ENCODE assay signal across 27 mouse cellular contexts in genomic region chr10:36092915-36093314, GRCm38 (mm10).
DNase-seq lines count a peak whose midpoint lies in the region; ATAC-seq and TF ChIP-seq lines count a peak whose summit lies in the region.
"Had no signal": no experiment of that assay in that cellular context is flagged by ENCODE, and none has a peak within 500 bp of the region (broad histone marks: within the 10 kb centered on the region; RNA-seq: fewer than 3 reads in every experiment).

No protein-coding gene starts in this region.

- peak; percentile 29 for DNase-seq in embryonic facial prominence, embryonic 14.5 days (ENCODE audit: low spot score)
- DNase-seq in embryonic facial prominence, embryonic 10.5 days (ENCODE audit: low spot score), result no peak
- DNase-seq in brain, embryonic 14.5 days (ENCODE audit: low read depth), result peak; percentile 58
- DNase-seq in hindbrain, postnatal 0 days (ENCODE audit: low spot score), result peak; percentile 38
- DNase-seq in urinary bladder, adult 2 months (ENCODE audit: low spot score), result no peak
- DNase-seq: adrenal gland, adult 8-10 months; cerebellum, adult 8-10 months; cerebellum, postnatal 25 days; gastrocnemius, postnatal 25 days; heart, adult 11 months; kidney, adult 9 months; kidney, postnatal 10 days; layer of hippocampus, adult 9-11 months; thymus, adult 2 months; thymus, postnatal 36 days had no signal

- no peak for TF ChIP-seq POLR2A in brain, embryonic 14.5 days (IDR thresholded peaks at IDR 0.05; ENCODE audit: borderline replicate concordance, extremely low read depth, insufficient read depth, insufficient read length, poor library complexity, severe bottlenecking)

- TF ChIP-seq CTCF in brain, embryonic 14.5 days (IDR thresholded peaks at IDR 0.05; ENCODE audit: borderline replicate concordance, extremely low read depth, insufficient read depth, insufficient read length), result no peak
- TF ChIP-seq CTCF in hindbrain, postnatal 0 days (IDR thresholded peaks at IDR 0.05; ENCODE audit: low read depth), result no peak

- H3K27ac ChIP-seq in embryonic facial prominence, embryonic 14.5 days (replicated peaks; ENCODE audit: low read depth, low read length), result no peak overlapping the region
- H3K27ac ChIP-seq in embryonic facial prominence, embryonic 10.5 days (replicated peaks), result no peak overlapping the region
- H3K27ac ChIP-seq in hindbrain, embryonic 12.5 days, result no peak overlapping the region
- H3K27ac ChIP-seq in hindbrain, embryonic 13.5 days, result no peak overlapping the region
- H3K27ac ChIP-seq in hindbrain, postnatal 0 days, result no peak overlapping the region
- H3K27ac ChIP-seq: embryonic facial prominence, embryonic 13.5 days; heart, embryonic 10.5 days; heart, embryonic 15.5 days; limb, embryonic 13.5 days; lung, embryonic 15.5 days; midbrain, embryonic 10.5 days had no signal

- no peak overlapping the region for H3K4me2 ChIP-seq in embryonic facial prominence, embryonic 14.5 days (ENCODE audit: low read depth, low read length)
- no peak overlapping the region for H3K4me2 ChIP-seq in hindbrain, embryonic 12.5 days (replicated peaks)
- no peak overlapping the region for H3K4me2 ChIP-seq in hindbrain, embryonic 13.5 days
- no peak overlapping the region for H3K4me2 ChIP-seq in hindbrain, postnatal 0 days (ENCODE audit: low read depth, low read length)
- H3K4me2 ChIP-seq: embryonic facial prominence, embryonic 13.5 days; heart, embryonic 15.5 days; limb, embryonic 13.5 days; liver, embryonic 11.5 days; lung, embryonic 15.5 days had no signal

- ATAC-seq in embryonic facial prominence, embryonic 14.5 days (ENCODE audit: low read depth), result peak; percentile 75
- ATAC-seq in hindbrain, embryonic 12.5 days (ENCODE audit: low FRiP score), result 0 out of 2 replicates have a peak, but pooled peaks have one; percentile 38
- ATAC-seq in hindbrain, embryonic 13.5 days (ENCODE audit: low FRiP score), result no peak
- peak; percentile 29; the same call in 1 of the 2 replicates for ATAC-seq in hindbrain, postnatal 0 days
- ATAC-seq: intestine, postnatal 0 days had no signal

- no peaks in the 10 kb centered on the region for H3K36me3 ChIP-seq in embryonic facial prominence, embryonic 14.5 days (ENCODE audit: control insufficient read depth, insufficient read depth, low read length)
- H3K36me3 ChIP-seq in embryonic facial prominence, embryonic 10.5 days (replicated peaks), result no peaks in the 10 kb centered on the region
- no peaks in the 10 kb centered on the region for H3K36me3 ChIP-seq in hindbrain, embryonic 12.5 days
- H3K36me3 ChIP-seq in hindbrain, embryonic 13.5 days, result no peaks in the 10 kb centered on the region
- no peaks in the 10 kb centered on the region for H3K36me3 ChIP-seq in hindbrain, postnatal 0 days (ENCODE audit: insufficient read depth, low read length)
- H3K36me3 ChIP-seq: embryonic facial prominence, embryonic 13.5 days; G1E; heart, embryonic 10.5 days; heart, embryonic 15.5 days; limb, embryonic 13.5 days; lung, embryonic 15.5 days; midbrain, embryonic 10.5 days had no signal

- H3K9ac ChIP-seq in embryonic facial prominence, embryonic 14.5 days (ENCODE audit: low read depth, low read length), result no peak overlapping the region
- H3K9ac ChIP-seq in hindbrain, embryonic 12.5 days, result no peak overlapping the region
- no peak overlapping the region for H3K9ac ChIP-seq in hindbrain, embryonic 13.5 days
- H3K9ac ChIP-seq in hindbrain, postnatal 0 days (replicated peaks; ENCODE audit: low read length), result no peak overlapping the region
- H3K9ac ChIP-seq: embryonic facial prominence, embryonic 13.5 days; heart, embryonic 15.5 days; limb, embryonic 13.5 days; lung, embryonic 15.5 days had no signal

- H3K9me3 ChIP-seq in embryonic facial prominence, embryonic 14.5 days (ENCODE audit: control insufficient read depth, low read length), result no peaks in the 10 kb centered on the region
- H3K9me3 ChIP-seq in embryonic facial prominence, embryonic 10.5 days, result no peaks in the 10 kb centered on the region
- H3K9me3 ChIP-seq in hindbrain, embryonic 12.5 days (replicated peaks), result no peaks in the 10 kb centered on the region
- H3K9me3 ChIP-seq in hindbrain, embryonic 13.5 days, result no peaks in the 10 kb centered on the region
- no peaks in the 10 kb centered on the region for H3K9me3 ChIP-seq in hindbrain, postnatal 0 days (ENCODE audit: low read length)
- H3K9me3 ChIP-seq: embryonic facial prominence, embryonic 13.5 days; G1E; heart, embryonic 10.5 days; heart, embryonic 15.5 days; limb, embryonic 13.5 days; lung, embryonic 15.5 days; midbrain, embryonic 10.5 days had no signal

- WGBS in embryonic facial prominence, embryonic 14.5 days, result 54% methylated on average over 2 of the region's 2 CpGs
- 76% methylated on average over 2 of the region's 2 CpGs for WGBS in embryonic facial prominence, embryonic 10.5 days
- WGBS in hindbrain, embryonic 12.5 days, result 47% methylated on average over 2 of the region's 2 CpGs
- WGBS in hindbrain, embryonic 13.5 days, result 36% methylated on average over 2 of the region's 2 CpGs
- 28% methylated on average over 2 of the region's 2 CpGs for WGBS in hindbrain, postnatal 0 days

- no peaks in the 10 kb centered on the region for H3K27me3 ChIP-seq in embryonic facial prominence, embryonic 14.5 days (replicated peaks; ENCODE audit: control insufficient read depth, insufficient read depth, low read length)
- no peaks in the 10 kb centered on the region for H3K27me3 ChIP-seq in embryonic facial prominence, embryonic 10.5 days (replicated peaks; ENCODE audit: low read depth, poor library complexity, severe bottlenecking)
- H3K27me3 ChIP-seq in hindbrain, embryonic 12.5 days, result no peaks in the 10 kb centered on the region
- H3K27me3 ChIP-seq in hindbrain, embryonic 13.5 days, result no peaks in the 10 kb centered on the region
- no peaks in the 10 kb centered on the region for H3K27me3 ChIP-seq in hindbrain, postnatal 0 days (ENCODE audit: insufficient read depth, low read length)
- H3K27me3 ChIP-seq: embryonic facial prominence, embryonic 13.5 days; heart, embryonic 15.5 days; limb, embryonic 13.5 days; lung, embryonic 15.5 days had no signal

- no peak overlapping the region for H3K4me3 ChIP-seq in embryonic facial prominence, embryonic 14.5 days (ENCODE audit: low read depth, low read length)
- H3K4me3 ChIP-seq in embryonic facial prominence, embryonic 10.5 days, result no peak overlapping the region
- no peak overlapping the region for H3K4me3 ChIP-seq in hindbrain, embryonic 12.5 days
- H3K4me3 ChIP-seq in hindbrain, embryonic 13.5 days, result no peak overlapping the region
- no peak overlapping the region for H3K4me3 ChIP-seq in hindbrain, postnatal 0 days (ENCODE audit: low read length)
- H3K4me3 ChIP-seq: embryonic facial prominence, embryonic 13.5 days; erythroblast, embryonic 14.5 days; heart, embryonic 10.5 days; heart, embryonic 15.5 days; limb, embryonic 13.5 days; lung, embryonic 15.5 days; midbrain, embryonic 10.5 days had no signal

- H3K4me1 ChIP-seq in embryonic facial prominence, embryonic 14.5 days (ENCODE audit: control insufficient read depth, insufficient read depth, low read length), result no peaks in the 10 kb centered on the region
- no peaks in the 10 kb centered on the region for H3K4me1 ChIP-seq in embryonic facial prominence, embryonic 10.5 days
- no peaks in the 10 kb centered on the region for H3K4me1 ChIP-seq in hindbrain, embryonic 12.5 days
- no peaks in the 10 kb centered on the region for H3K4me1 ChIP-seq in hindbrain, embryonic 13.5 days (replicated peaks)
- H3K4me1 ChIP-seq in hindbrain, postnatal 0 days (ENCODE audit: insufficient read depth, low read length), result no peaks in the 10 kb centered on the region
- H3K4me1 ChIP-seq: embryonic facial prominence, embryonic 13.5 days; heart, embryonic 10.5 days; heart, embryonic 15.5 days; limb, embryonic 13.5 days; lung, embryonic 15.5 days; midbrain, embryonic 10.5 days had no signal

Comparison
In these comparisons a context has a peak if more than half of its experiments do, and no peak if none do; other contexts are left out.
1. DNase-seq: peak in embryonic facial prominence, embryonic 14.5 days (single experiment), brain, embryonic 14.5 days (single experiment) and hindbrain, postnatal 0 days (single experiment); none in embryonic facial prominence, embryonic 10.5 days (single experiment) and urinary bladder, adult 2 months (single experiment).